Mouse (Mus musculus): ENCODE measurements around the gene Gm21970.

- TF ChIP-seq CTCF (IDR thresholded peaks at IDR 0.05; ENCODE audit: low read depth, low read length) (no peak), POLR2A (IDR thresholded peaks at IDR 0.05; ENCODE audit: borderline replicate concordance, low read depth, low read length) (no peak)
Observed at GRCm38 (mm10) chr16:91452363-91452896, 60.9 kb downstream of the Gm21970 start.
